Mouse (Mus musculus) ES-E14 (cell line): Measurements from ENCODE around the gene Ctdsp2.

Source experiments
- ZC3H11A ChIP-seq: IDR thresholded peaks from 2 replicates; pipeline ENCODE4 v1.6.1; 2012; ENCODE audit warnings: low read depth, mild to moderate bottlenecking, inconsistent platforms, low read length, borderline replicate concordance
- ZNF384 ChIP-seq: IDR thresholded peaks from 2 replicates; pipeline ENCODE4 v1.6.1; 2012; ENCODE audit warnings: low read depth, low read length, inconsistent platforms

GRCm38 (mm10) chr10:127002056-127002455, 23.5 kb downstream of the Ctdsp2 start:
- no peak for TF ChIP-seq ZNF384
- TF ChIP-seq ZC3H11A, result no peak
